Mouse (Mus musculus) forebrain, embryonic 13.5 days (tissue): ENCODE measurements around the gene Pde8b. TPM values are rescaled to one million over a fixed set of nuclear protein-coding genes. Genes with fewer than 3 reads are reported as not detected.

Experiments used
- ATAC-seq: fragments of 200-750 bp; cut with Nextera tagmentation; 2 replicates; pipeline ENCODE4 v1.8.0; 2017
- H3K27ac ChIP-seq: fragments of 300-500 bp; sonication (generic); 2 replicates; pipeline ENCODE4 v1.5.1; 2015; ENCODE audit warnings: inconsistent platforms, mild to moderate bottlenecking, moderate library complexity
- H3K27me3 ChIP-seq: fragments of 300-500 bp; sonication (generic); 2 replicates; pipeline ENCODE4 v1.6.1; 2015; ENCODE audit warnings: mild to moderate bottlenecking, inconsistent platforms
- H3K36me3 ChIP-seq: fragments of 300-500 bp; sonication (generic); 2 replicates; pipeline ENCODE4 v1.6.1; 2015; ENCODE audit warnings: mild to moderate bottlenecking, inconsistent platforms; ENCODE audit not compliant: poor library complexity, severe bottlenecking
- H3K4me1 ChIP-seq: fragments of 300-500 bp; sonication (generic); 2 replicates; pipeline ENCODE4 v1.6.1; 2015; ENCODE audit warnings: inconsistent platforms
- H3K4me2 ChIP-seq: fragments of 300-500 bp; sonication (generic); 2 replicates; pipeline ENCODE4 v1.6.1; 2015; ENCODE audit warnings: inconsistent platforms, mild to moderate bottlenecking, moderate library complexity
- H3K4me3 ChIP-seq: fragments of 300-500 bp; sonication (generic); 2 replicates; pipeline ENCODE4 v1.5.1; 2015; ENCODE audit warnings: mild to moderate bottlenecking, inconsistent platforms
- H3K9ac ChIP-seq: fragments of 300-500 bp; sonication (generic); 2 replicates; pipeline ENCODE4 v1.6.1; 2015; ENCODE audit warnings: mild to moderate bottlenecking, inconsistent platforms
- H3K9me3 ChIP-seq: fragments of 300-500 bp; sonication (generic); replicated peaks from 2 replicates; pipeline ENCODE4 v1.6.1; 2016; ENCODE audit warnings: inconsistent platforms
- WGBS: fragments of 180-500 bp; shearing (Covaris S2); methylation state at CpG from one replicate; pipeline ENCODE4 v1.1.7; 2015; 5-methylcytosine and 5-hydroxymethylcytosine counted together
- polyA plus RNA-seq: library from polyadenylated mRNA; unstranded; fragments of >200 nt; fragmentation: Nextera tagmentation; extraction: Ambion mirVana; gene quantifications from 2 replicates; pipeline ENCODE4 v1.2.1, GENCODE M21; 2015

Gene Pde8b
- polyA plus RNA-seq, 1 experiment from 2014 or later: 3.8 TPM

GRCm38 (mm10) chr13:95125546-95126215, 124.5 kb downstream of the Pde8b start:
- H3K36me3 ChIP-seq: no peaks in the 10 kb centered on the region
- no peak overlapping the region for H3K4me2 ChIP-seq
- no peak for ATAC-seq
- H3K27ac ChIP-seq: no peak overlapping the region
- no peaks in the 10 kb centered on the region for H3K27me3 ChIP-seq
- WGBS: 94% methylated on average over 4 of the region's 4 CpGs
- H3K9me3 ChIP-seq: no peaks in the 10 kb centered on the region
- no peaks in the 10 kb centered on the region for H3K4me1 ChIP-seq
- no peak overlapping the region for H3K4me3 ChIP-seq
- H3K9ac ChIP-seq: no peak overlapping the region

GRCm38 (mm10) chr13:95120570-95120969, 129.6 kb downstream of the Pde8b start:
- Histone ChIP-seq H3K27me3 (no peaks in the 10 kb centered on the region), H3K4me3 (no peak overlapping the region), H3K9me3 (no peaks in the 10 kb centered on the region), H3K36me3 (no peaks in the 10 kb centered on the region), H3K4me2 (no peak overlapping the region), H3K9ac (no peak overlapping the region), H3K4me1 (no peaks in the 10 kb centered on the region), H3K27ac (no peak overlapping the region)
- WGBS: 84% methylated on average over 4 of the region's 4 CpGs
- no peak for ATAC-seq

GRCm38 (mm10) chr13:95113763-95114162, 136.4 kb downstream of the Pde8b start:
- Histone ChIP-seq H3K27ac (no peak overlapping the region), H3K4me1 (0 out of 2 replicates have a peak, but pooled peaks cover 4% of the 10 kb centered on the region), H3K9me3 (no peaks in the 10 kb centered on the region), H3K4me3 (no peak overlapping the region), H3K9ac (no peak overlapping the region), H3K36me3 (no peaks in the 10 kb centered on the region), H3K27me3 (no peaks in the 10 kb centered on the region), H3K4me2 (no peak overlapping the region)
- ATAC-seq: no peak
- 60% methylated on average over 5 of the region's 5 CpGs for WGBS

- no peak overlapping the region for H3K4me2 ChIP-seq
- ATAC-seq: no peak
- H3K9me3 ChIP-seq: no peaks in the 10 kb centered on the region
- H3K27me3 ChIP-seq: no peaks in the 10 kb centered on the region
- H3K27ac ChIP-seq: no peak overlapping the region
- 85% methylated on average over 3 of the region's 3 CpGs for WGBS
- 0 out of 2 replicates have a peak, but pooled peaks cover 4% of the 10 kb centered on the region for H3K4me1 ChIP-seq
- H3K9ac ChIP-seq: no peak overlapping the region
- H3K36me3 ChIP-seq: no peaks in the 10 kb centered on the region
- H3K4me3 ChIP-seq: no peak overlapping the region
Measured at GRCm38 (mm10) chr13:95109555-95109954, 140.6 kb downstream of the Pde8b start.

- ATAC-seq: no peak
- Histone ChIP-seq H3K9me3 (no peaks in the 10 kb centered on the region), H3K9ac (no peak overlapping the region), H3K4me2 (no peak overlapping the region), H3K36me3 (no peaks in the 10 kb centered on the region), H3K4me1 (no peaks in the 10 kb centered on the region), H3K27me3 (no peaks in the 10 kb centered on the region), H3K4me3 (no peak overlapping the region), H3K27ac (no peak overlapping the region)
- WGBS: 85% methylated on average over 7 of the region's 7 CpGs
Measured at GRCm38 (mm10) chr13:95108035-95108434, 142.1 kb downstream of the Pde8b start.

GRCm38 (mm10) chr13:95104865-95105264, 145.3 kb downstream of the Pde8b start:
- Histone ChIP-seq H3K9me3 (no peaks in the 10 kb centered on the region), H3K4me2 (no peak overlapping the region), H3K36me3 (no peaks in the 10 kb centered on the region), H3K9ac (no peak overlapping the region), H3K4me3 (no peak overlapping the region), H3K27me3 (no peaks in the 10 kb centered on the region), H3K4me1 (no peaks in the 10 kb centered on the region), H3K27ac (no peak overlapping the region)
- ATAC-seq: no peak
- 62% methylated on average over 4 of the region's 4 CpGs for WGBS

- Histone ChIP-seq H3K4me2 (no peak overlapping the region), H3K9me3 (no peaks in the 10 kb centered on the region), H3K4me3 (no peak overlapping the region), H3K9ac (no peak overlapping the region), H3K27me3 (no peaks in the 10 kb centered on the region), H3K36me3 (no peaks in the 10 kb centered on the region), H3K27ac (no peak overlapping the region), H3K4me1 (no peaks in the 10 kb centered on the region)
- 57% methylated on average over 4 of the region's 4 CpGs for WGBS
- ATAC-seq: no peak
Measured at GRCm38 (mm10) chr13:95102985-95103590, 147.0 kb downstream of the Pde8b start.

GRCm38 (mm10) chr13:95101315-95101714, 148.8 kb downstream of the Pde8b start:
- WGBS: 91% methylated on average over 8 of the region's 8 CpGs
- H3K9me3 ChIP-seq: no peaks in the 10 kb centered on the region

GRCm38 (mm10) chr13:95098931-95099720, 151.0 kb downstream of the Pde8b start:
- H3K4me1 ChIP-seq: 0 out of 2 replicates have a peak, but pooled peaks cover 6% of the 10 kb centered on the region
- H3K9ac ChIP-seq: no peak overlapping the region
- ATAC-seq: no peak
- no peak overlapping the region for H3K4me2 ChIP-seq
- H3K27me3 ChIP-seq: no peaks in the 10 kb centered on the region
- H3K4me3 ChIP-seq: no peak overlapping the region
- H3K27ac ChIP-seq: no peak overlapping the region
- H3K9me3 ChIP-seq: no peaks in the 10 kb centered on the region
- H3K36me3 ChIP-seq: no peaks in the 10 kb centered on the region
- WGBS: 84% methylated on average over 8 of the region's 8 CpGs

More at GRCm38 (mm10) chr13:95101315-95101714, 148.8 kb downstream of the Pde8b start:
- ATAC-seq: no peak
- no peaks in the 10 kb centered on the region for H3K4me1 ChIP-seq
- H3K27ac ChIP-seq: no peak overlapping the region
- no peaks in the 10 kb centered on the region for H3K27me3 ChIP-seq
- H3K9ac ChIP-seq: no peak overlapping the region
- H3K4me2 ChIP-seq: no peak overlapping the region
- H3K36me3 ChIP-seq: no peaks in the 10 kb centered on the region
- no peak overlapping the region for H3K4me3 ChIP-seq

GRCm38 (mm10) chr13:95096646-95097045, 153.5 kb downstream of the Pde8b start:
- Histone ChIP-seq H3K4me2 (no peak overlapping the region), H3K4me1 (0 out of 2 replicates have a peak, but pooled peaks cover 6% of the 10 kb centered on the region), H3K4me3 (no peak overlapping the region), H3K9me3 (no peaks in the 10 kb centered on the region), H3K27me3 (no peaks in the 10 kb centered on the region), H3K36me3 (no peaks in the 10 kb centered on the region), H3K27ac (no peak overlapping the region), H3K9ac (no peak overlapping the region)
- 83% methylated on average over 3 of the region's 3 CpGs for WGBS
- ATAC-seq: no peak

GRCm38 (mm10) chr13:95095860-95096259, 154.3 kb downstream of the Pde8b start:
- Histone ChIP-seq H3K4me2 (no peak overlapping the region), H3K36me3 (no peaks in the 10 kb centered on the region), H3K27ac (no peak overlapping the region), H3K4me3 (no peak overlapping the region), H3K27me3 (no peaks in the 10 kb centered on the region), H3K4me1 (0 out of 2 replicates have a peak, but pooled peaks cover 6% of the 10 kb centered on the region), H3K9ac (no peak overlapping the region), H3K9me3 (no peaks in the 10 kb centered on the region)
- peak; percentile 16; the same call in 1 of the 2 replicates for ATAC-seq
- 39% methylated on average over 10 of the region's 10 CpGs for WGBS
